Mouse (Mus musculus) 416B (cell line): ENCODE data around the gene Slc25a38.

ENCODE experiments used
- DNase-seq: peaks from one replicate; pipeline ENCODE4 v3.0.0; 2011; ENCODE audit warnings: low read depth

Slc25a38 gene

GRCm38 (mm10) chr9:120144474-120144873 lies 34.3 kb downstream of the Slc25a38 start:
- no peak for DNase-seq

GRCm38 (mm10) chr9:120149222-120149828 lies 39.2 kb downstream of the Slc25a38 start, which contains the start of gene Mobp:
Gene Mobp, plus strand, starts transcription at chr9:120149707.
- DNase-seq, result no peak

GRCm38 (mm10) chr9:120151152-120151551 lies 41.0 kb downstream of the Slc25a38 start:
- DNase-seq, result no peak

- no peak for DNase-seq
Observed at GRCm38 (mm10) chr9:120151906-120152399, 41.8 kb downstream of the Slc25a38 start.

- peak; percentile 24 for DNase-seq
Observed at GRCm38 (mm10) chr9:120158047-120158446, 47.9 kb downstream of the Slc25a38 start.

GRCm38 (mm10) chr9:120163862-120164261 lies 53.7 kb downstream of the Slc25a38 start:
- peak; percentile 34 for DNase-seq

- DNase-seq, result no peak
Observed at GRCm38 (mm10) chr9:120167826-120168225, 57.7 kb downstream of the Slc25a38 start.

- DNase-seq, result peak; percentile 63
Observed at GRCm38 (mm10) chr9:120171295-120171694, 61.1 kb downstream of the Slc25a38 start.
